Mouse (Mus musculus) G1E (cell line): Measurements from ENCODE around the gene Pla1a. TPM values are rescaled to one million over a fixed set of nuclear protein-coding genes. Genes with fewer than 3 reads are reported as not detected.

Experiments
- ATAC-seq: 2 replicates; pipeline ENCODE4 v1.8.0; 2016; ENCODE audit warnings: mild to moderate bottlenecking; ENCODE audit not compliant: insufficient number of reproducible peaks, poor library complexity, low FRiP score, severe bottlenecking; ENCODE audit errors: extremely low read depth
- DNase-seq: peaks from one replicate; pipeline ENCODE4 v3.0.0; 2012; ENCODE audit warnings: low spot score
- H3K27me3 ChIP-seq: 2 replicates; pipeline ENCODE4 v1.6.1; 2012; ENCODE audit warnings: mild to moderate bottlenecking, low read length, inconsistent platforms; ENCODE audit not compliant: insufficient read depth
- H3K36me3 ChIP-seq: replicated peaks from 2 replicates; pipeline ENCODE3; 2012; ENCODE audit warnings: mild to moderate bottlenecking, inconsistent platforms
- H3K4me1 ChIP-seq: 2 replicates; pipeline ENCODE4 v1.6.1; 2012; ENCODE audit warnings: low read depth, low read length, inconsistent platforms, mixed read lengths; ENCODE audit not compliant: insufficient read depth
- H3K4me3 ChIP-seq: 2 replicates; pipeline ENCODE4 v1.5.1; 2012; ENCODE audit warnings: low read depth, mild to moderate bottlenecking, inconsistent platforms, low read length, moderate library complexity, mixed read lengths
- H3K9me3 ChIP-seq: replicated peaks from 2 replicates; pipeline ENCODE4 v1.6.1; 2012; ENCODE audit warnings: inconsistent platforms
- CTCF ChIP-seq: IDR thresholded peaks from 2 replicates; pipeline ENCODE4 v1.5.1; 2012; ENCODE audit warnings: low read depth, low read length, inconsistent platforms, mixed read lengths
- GATA1 ChIP-seq: IDR thresholded peaks from 2 replicates; pipeline ENCODE4 v1.6.1; 2012; ENCODE audit warnings: borderline replicate concordance, low read length, inconsistent platforms, mixed read lengths
- GATA2 ChIP-seq: IDR thresholded peaks from 2 replicates; pipeline ENCODE4 v1.6.1; 2012; ENCODE audit warnings: low read depth, low read length, inconsistent platforms, borderline replicate concordance
- POLR2AphosphoS5 ChIP-seq: IDR thresholded peaks from 2 replicates; pipeline ENCODE4 v1.6.1; 2012; ENCODE audit warnings: low read depth, low read length, inconsistent platforms; ENCODE audit not compliant: insufficient replicate concordance
- TAL1 ChIP-seq: conservative IDR thresholded peaks from 2 replicates; pipeline ENCODE4 v1.6.1; 2012; ENCODE audit warnings: low read depth, low read length, inconsistent platforms, mixed read lengths
- polyA plus RNA-seq: library from polyadenylated mRNA; stranded (reverse); fragments of >175 nt; gene quantifications from 2 replicates; pipeline ENCODE4 v1.2.3, GENCODE M21; 2012
- total RNA-seq, 2 experiments: library from RNA; stranded (forward) in 1 of 2; stranded (reverse) in 1 of 2; fragments of 200-1000 nt in 1 of 2; fragments of >200 nt in 1 of 2; fragmentation: Nextera tagmentation in 1 of 2; gene quantifications; 2 replicates each; pipeline ENCODE4 v1.2.3; 2014 to 2017

Gene Pla1a
- total and polyA plus RNA-seq, 3 experiments = 0.16 to 1.7 TPM; not detected in 1

GRCm38 (mm10) chr16:38400311-38400960, 32.5 kb downstream of the Pla1a start:
- no peak overlapping the region for H3K4me3 ChIP-seq
- DNase-seq = no peak
- H3K4me1 ChIP-seq = peaks cover 56% of the 10 kb centered on the region
- TF ChIP-seq CTCF (no peak), GATA2 (no peak), GATA1 (no peak), POLR2AphosphoS5 (no peak), TAL1 (no peak)
- H3K36me3 ChIP-seq = no peaks in the 10 kb centered on the region
- no peak for ATAC-seq
- no peaks in the 10 kb centered on the region for H3K9me3 ChIP-seq
- no peaks in the 10 kb centered on the region for H3K27me3 ChIP-seq

- H3K9me3 ChIP-seq = no peaks in the 10 kb centered on the region
These were observed 33.3 kb downstream of the Pla1a start for GRCm38 (mm10) chr16:38399531-38400231.

DNA sequence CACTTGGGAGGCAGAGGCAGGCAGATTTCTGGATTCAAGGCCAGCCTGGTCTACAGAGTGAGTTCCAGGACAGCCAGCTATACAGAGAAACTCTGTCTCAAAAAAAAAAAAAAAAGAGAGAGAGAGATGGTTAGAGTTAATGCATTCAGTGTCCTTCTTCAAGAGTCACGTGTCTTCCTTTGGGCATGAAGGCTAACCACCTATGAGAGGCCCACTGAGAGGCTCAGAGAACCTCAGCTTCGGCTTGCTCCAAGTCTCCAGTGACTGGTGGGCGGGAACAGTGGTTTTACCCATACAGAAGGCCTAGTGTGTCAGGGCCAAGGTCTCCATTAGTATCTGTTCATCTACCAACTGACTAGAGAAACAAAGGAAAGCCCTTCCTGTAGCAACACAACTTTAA, 33.9 kb downstream of the Pla1a start:
- Histone ChIP-seq H3K9me3 (no peaks in the 10 kb centered on the region), H3K4me3 (peak overlapping the region; percentile 2; the same call in 1 of the 2 replicates), H3K36me3 (no peaks in the 10 kb centered on the region), H3K4me1 (peaks cover 67% of the 10 kb centered on the region), H3K27me3 (no peaks in the 10 kb centered on the region)
- DNase-seq (peak; percentile 18), ATAC-seq (peak; percentile 69)
- TF ChIP-seq GATA1 = no peak
- no peak for TF ChIP-seq POLR2AphosphoS5
- TF ChIP-seq CTCF = no peak
- no peak for TF ChIP-seq TAL1
- TF ChIP-seq GATA2 = no peak

More at GRCm38 (mm10) chr16:38399531-38400231, 33.3 kb downstream of the Pla1a start:
- DNase-seq (peak; percentile 23), ATAC-seq (peak; percentile 10; the same call in 1 of the 2 replicates)
- Histone ChIP-seq H3K36me3 (no peaks in the 10 kb centered on the region), H3K4me3 (peak overlapping the region; percentile 2; the same call in 1 of the 2 replicates), H3K4me1 (peaks cover 61% of the 10 kb centered on the region), H3K27me3 (no peaks in the 10 kb centered on the region)
- no peak for TF ChIP-seq GATA2

- ATAC-seq (no peak), DNase-seq (no peak)
- no peak overlapping the region for H3K4me3 ChIP-seq
- no peaks in the 10 kb centered on the region for H3K27me3 ChIP-seq
- H3K36me3 ChIP-seq = no peaks in the 10 kb centered on the region
- TF ChIP-seq POLR2AphosphoS5 (no peak), GATA2 (no peak), TAL1 (no peak), GATA1 (no peak), CTCF (no peak)
- no peaks in the 10 kb centered on the region for H3K9me3 ChIP-seq
- peaks cover 67% of the 10 kb centered on the region for H3K4me1 ChIP-seq
These were observed 34.7 kb downstream of the Pla1a start for GRCm38 (mm10) chr16:38398266-38398665.

DNA sequence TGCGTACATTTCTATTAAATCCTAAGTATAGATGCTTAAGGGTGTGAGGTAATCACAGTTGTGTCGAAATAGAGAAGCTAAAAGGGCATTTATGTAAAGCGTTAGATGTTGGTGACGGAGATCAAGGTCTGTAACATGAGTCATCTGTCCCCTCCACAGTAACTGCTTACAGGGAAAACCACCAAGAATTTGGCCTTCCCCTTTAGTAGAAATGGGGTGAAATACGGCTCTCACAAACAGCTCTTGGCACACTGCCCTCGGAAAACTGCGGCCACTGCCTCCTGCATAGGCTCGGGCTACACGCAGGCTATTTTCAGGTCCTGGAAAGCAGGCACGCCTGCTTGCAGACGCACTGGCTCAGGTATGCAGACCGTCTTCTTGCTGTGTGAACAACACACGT, 36.8 kb downstream of the Pla1a start:
- Histone ChIP-seq H3K4me1 (peaks cover 73% of the 10 kb centered on the region), H3K4me3 (no peak overlapping the region), H3K9me3 (no peaks in the 10 kb centered on the region), H3K36me3 (no peaks in the 10 kb centered on the region), H3K27me3 (no peaks in the 10 kb centered on the region)
- TF ChIP-seq GATA1 (no peak), POLR2AphosphoS5 (no peak), TAL1 (no peak), GATA2 (no peak), CTCF (no peak)
- ATAC-seq (no peak), DNase-seq (no peak)

GRCm38 (mm10) chr16:38395060-38395730, 37.8 kb downstream of the Pla1a start:
- Histone ChIP-seq H3K4me3 (no peak overlapping the region; the same call in 1 of the 2 replicates), H3K9me3 (no peaks in the 10 kb centered on the region), H3K27me3 (no peaks in the 10 kb centered on the region), H3K4me1 (peaks cover 65% of the 10 kb centered on the region), H3K36me3 (no peaks in the 10 kb centered on the region)
- ATAC-seq = no peak
- TF ChIP-seq GATA1 = no peak
- TF ChIP-seq GATA2 = no peak
- TF ChIP-seq POLR2AphosphoS5 = no peak
- no peak for TF ChIP-seq CTCF
- TF ChIP-seq TAL1 = no peak
- DNase-seq = no peak
